Mouse (Mus musculus) monocyte, adult 5-6 weeks (primary cell): ENCODE measurements around the gene Gpd1. TPM values are rescaled to one million over a fixed set of nuclear protein-coding genes. Genes with fewer than 3 reads are reported as not detected.

Source experiments
- ATAC-seq: fragments of 153-309, 156-312 bp; replicated peaks from 2 replicates; pipeline ENCODE4 v1.8.0; 2017; ENCODE audit warnings: mild to moderate bottlenecking; ENCODE audit not compliant: low TSS enrichment, insufficient number of reproducible peaks, severe bottlenecking, poor library complexity, low FRiP score
- total RNA-seq: library from RNA; stranded (forward); fragments of 200-1000, 200-491, 200-594 nt; gene quantifications from 3 replicates; pipeline ENCODE4 v1.2.3, GENCODE M21; 2017

Gene Gpd1
- total RNA-seq: 0.75 to 3.8 TPM in 2 of 3 replicates, not detected in the other

DNA sequence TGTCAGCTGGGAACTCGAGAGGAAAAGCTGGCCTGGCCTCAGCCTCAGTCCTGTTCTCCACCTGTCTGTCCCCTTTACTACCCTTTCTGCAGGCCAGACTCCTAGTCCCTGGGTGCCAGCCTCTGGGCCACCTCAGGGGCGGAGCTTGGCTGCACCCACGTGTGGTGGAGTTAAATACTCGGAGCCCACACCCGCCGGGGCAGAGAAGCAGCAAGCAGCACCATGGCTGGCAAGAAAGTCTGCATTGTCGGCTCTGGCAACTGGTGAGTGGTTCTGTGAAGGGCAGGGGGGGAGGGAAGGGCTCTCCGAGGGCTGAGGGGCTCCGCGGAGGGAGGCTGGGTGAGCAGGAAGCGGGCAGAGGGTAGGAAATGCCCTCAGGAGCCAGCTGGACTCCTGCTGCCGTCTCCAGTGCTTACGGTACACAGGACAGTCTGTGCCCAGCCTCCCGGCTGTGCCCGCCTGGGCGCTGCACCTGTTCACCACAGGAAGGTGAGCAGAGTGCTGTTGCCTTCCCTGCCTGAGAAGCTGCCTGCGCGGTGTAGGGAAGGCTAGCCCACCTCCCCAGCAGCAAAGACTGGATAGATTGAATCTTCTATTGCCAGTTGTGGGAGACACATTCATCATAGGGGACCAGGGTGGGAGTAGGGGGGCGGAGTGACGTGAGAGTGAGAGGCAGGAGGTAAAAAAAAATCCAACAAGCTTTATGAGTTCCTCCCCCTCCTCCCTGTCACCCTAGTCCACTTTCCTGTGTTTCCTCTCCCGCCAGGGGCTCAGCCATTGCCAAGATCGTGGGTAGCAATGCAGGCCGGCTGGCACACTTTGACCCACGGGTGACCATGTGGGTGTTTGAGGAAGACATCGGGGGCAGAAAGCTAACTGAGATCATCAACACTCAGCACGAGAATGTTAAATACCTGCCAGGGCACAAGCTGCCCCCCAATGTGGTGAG, at the start of gene Gpd1:
Gene Gpd1 (plus strand): TSS at position 130 of the 949 bp plus-strand sequence.
- ATAC-seq: no peak

DNA sequence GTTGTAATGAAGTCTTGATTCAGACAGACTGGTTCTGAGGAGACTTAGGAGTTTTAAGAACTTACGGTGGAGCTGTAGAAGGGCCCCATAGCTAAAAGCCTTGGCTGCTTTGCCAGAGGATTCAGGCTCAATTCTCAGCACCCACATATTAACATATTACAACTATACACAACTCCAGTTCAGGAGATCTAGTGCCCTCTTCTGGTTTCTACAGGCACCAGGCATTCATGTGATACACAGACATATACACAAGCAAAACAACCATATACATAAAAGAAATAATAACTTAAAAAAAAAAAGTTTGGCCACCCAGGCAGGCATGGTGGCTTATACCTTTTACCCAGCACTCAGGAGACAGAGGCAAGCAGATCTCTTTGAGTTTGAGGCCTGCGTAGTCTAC, 49.8 kb upstream of the Gpd1 start:
- ATAC-seq: no peak

DNA sequence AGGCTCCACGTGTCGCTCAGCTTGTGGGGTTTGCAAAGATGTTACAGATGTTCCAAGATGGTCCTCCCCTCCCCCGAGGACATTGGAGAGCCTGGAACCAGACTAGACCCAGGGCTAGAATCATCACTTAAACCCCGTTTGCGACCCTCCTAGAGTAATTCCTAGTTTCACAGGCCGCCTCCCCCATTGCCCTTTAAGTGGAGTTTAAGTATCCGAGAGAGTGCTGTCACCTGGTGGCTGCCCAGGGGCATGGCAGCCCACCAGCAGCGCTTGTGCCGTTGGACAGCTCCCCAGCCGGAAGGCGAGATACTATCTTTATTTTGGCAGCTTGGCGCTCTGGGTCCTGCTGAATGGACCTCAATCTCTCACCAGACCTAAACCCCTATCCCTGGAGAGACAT, 48.4 kb upstream of the Gpd1 start:
- ATAC-seq: peak; percentile 64; the same call in 1 of the 2 replicates

DNA sequence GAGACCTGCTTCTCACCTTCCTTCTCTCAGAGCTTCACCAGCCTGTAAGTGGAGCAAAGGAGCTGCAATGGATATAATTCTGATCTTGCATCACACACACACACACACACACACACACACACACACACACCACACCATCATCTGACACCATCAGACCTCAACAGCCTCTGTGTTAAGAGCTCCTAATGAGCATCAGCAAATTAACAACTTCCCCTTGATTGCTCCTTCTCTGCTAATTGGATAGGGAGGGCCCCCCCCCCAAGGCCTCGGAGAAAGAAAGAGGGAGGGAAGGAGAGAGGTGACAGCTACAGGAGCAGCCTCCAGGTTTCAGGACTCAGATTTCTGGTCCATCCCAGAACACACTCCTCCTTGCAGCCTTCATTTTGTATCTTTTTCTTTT, 47.9 kb upstream of the Gpd1 start:
- ATAC-seq: no peak

DNA sequence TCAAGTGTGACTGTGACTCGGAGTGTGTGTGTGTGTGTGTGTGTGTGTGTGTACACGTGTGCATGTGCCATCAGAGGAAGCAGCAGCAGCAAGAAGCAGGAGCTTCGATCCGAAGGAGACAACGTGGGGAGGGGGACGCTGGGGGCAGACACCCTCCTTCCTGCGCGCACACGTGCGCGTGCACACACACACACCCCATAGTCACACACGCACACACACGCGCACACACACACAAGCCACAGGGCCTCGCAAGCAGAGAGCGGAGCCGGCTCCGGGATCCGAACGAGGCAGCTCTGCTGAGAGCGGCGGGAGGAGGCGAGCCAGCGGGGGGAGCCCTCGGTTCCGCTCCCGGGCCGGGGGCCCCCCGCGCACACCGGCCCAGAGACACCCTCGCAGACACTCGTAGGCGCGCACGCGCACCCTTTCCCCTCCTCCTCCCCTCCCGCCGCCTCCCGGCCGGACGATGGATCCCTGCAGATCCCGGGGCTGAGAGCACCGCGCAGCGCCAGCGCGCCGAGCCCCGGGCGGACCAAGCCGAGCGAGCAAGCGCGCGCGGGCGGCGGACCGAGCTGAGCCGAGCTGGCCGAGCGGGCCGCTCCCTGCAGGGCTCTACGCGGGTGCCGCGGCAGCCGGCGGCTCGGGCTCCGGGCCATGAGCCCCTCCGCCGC, 47.0 kb upstream of the Gpd1 start, which contains the start of gene Asic1:
Gene Asic1 (plus strand): TSS at position 215 of the 668 bp plus-strand sequence.
- no peak for ATAC-seq

DNA sequence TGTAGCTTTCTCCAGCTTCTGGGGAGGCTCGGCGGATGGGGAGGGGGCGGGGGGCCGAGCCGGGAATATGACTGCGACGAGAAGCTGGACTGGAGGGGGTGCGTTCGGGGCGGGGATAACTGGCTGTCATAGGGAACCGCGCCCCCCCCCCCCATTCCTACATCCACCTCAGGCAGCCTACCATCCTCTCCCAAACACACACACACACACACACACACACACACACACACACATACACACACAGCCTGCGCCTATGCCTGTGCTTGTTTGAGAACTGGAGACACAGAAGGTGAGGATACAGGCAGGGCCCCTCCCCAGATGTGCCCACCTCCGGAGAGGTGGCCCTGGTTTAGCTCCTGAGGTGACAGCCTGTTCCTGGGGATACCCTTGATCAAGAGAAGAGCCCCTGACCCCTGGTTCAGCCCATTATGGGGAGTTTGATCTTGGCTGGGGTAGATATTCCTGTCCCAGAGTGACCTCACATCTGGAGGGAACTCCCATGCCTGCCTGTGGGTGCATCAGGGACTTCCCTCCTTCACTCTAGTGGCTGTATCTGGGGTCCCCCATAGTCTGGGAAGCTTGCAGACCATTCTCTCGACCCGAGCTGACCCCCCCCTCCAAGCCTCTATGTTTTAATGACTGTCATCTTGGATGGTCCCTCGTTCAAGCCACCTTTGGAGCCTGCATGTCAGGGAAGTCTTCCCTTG, 46.2 kb upstream of the Gpd1 start:
- no peak for ATAC-seq

DNA sequence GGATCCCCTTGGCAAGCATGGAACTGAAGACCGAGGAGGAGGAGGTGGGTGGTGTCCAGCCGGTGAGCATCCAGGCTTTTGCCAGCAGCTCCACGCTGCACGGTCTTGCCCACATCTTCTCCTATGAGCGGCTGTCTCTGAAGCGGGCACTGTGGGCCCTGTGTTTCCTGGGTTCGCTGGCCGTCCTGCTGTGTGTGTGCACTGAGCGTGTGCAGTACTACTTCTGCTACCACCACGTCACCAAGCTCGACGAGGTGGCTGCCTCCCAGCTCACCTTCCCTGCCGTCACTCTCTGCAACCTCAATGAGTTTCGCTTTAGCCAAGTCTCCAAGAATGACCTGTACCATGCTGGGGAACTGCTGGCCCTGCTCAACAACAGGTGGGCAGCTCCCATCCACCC, 45.5 kb upstream of the Gpd1 start:
- ATAC-seq: no peak

DNA sequence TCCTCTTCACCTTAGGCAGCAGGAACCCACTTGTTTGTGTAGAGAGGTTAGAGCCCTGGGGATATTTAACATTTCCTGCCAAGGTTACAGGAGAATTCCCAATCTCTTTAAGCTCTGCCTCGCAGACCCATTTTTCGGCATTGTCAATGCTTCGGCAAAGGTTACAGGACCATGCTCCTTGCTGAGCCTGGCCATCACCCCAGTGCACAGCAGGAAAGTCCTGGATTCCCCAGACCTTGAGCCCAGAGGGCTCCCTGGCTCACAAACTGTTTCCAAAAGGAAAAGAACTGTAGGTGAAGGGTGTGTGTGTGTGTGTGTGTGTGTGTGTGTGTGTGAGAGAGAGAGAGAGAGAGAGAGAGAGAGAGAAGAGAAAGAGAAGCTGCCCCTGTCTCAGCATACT, 42.4 kb upstream of the Gpd1 start:
- no peak for ATAC-seq

DNA sequence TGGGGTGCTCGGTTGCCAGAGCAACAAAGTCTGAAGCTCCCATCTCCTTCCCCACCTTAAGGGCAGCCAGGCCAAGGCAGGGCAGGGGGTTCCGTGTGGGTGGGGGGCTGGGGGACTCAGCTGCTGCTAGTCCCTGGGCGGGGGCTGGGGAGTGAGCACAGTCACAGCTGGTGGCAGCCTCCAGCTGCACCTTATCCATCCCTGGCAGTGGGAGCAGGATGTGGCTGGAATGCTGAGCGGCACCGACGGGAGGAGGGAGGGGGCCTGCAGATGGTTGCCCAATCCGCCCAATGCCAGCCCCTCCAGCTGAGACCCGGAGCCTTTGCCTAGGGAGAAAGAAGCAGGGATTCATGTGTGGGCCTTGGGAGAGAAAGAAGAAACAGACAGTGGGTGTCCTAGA, 40.2 kb upstream of the Gpd1 start:
- no peak for ATAC-seq

DNA sequence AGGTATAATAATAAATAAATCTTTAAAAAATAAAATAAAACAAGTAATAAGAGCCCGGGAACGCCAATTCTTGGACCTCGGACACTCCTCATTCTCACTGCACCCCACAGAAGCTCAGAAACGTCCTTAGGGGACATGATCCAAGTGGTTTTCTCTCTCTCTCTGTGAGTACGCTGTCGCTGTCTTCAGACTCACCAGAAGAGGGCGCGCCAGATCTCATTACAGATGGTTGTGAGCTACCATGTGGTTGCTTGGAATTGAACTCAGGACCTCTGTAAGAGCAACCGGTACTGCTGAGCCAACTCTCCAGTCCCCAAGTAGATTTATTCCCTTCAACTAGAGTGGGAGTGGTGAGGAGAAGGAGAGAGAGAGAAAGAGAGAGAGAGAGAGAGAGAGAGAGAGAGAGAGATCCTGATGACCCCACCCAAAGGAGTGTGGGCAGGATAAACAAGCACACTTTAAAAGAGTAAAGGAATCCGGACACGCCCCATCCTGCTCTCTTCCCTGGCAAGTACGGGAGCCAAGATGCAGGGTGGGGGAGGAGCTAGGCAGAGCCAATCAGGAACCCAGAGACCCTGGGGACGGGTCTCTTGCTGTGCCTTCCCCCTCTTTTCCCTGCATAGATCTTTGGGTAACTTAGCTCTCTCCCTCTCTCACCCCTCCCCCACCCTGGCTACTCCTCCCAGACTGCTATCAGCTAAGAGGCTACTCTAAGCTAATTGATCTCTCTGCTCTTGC, 39.1 kb upstream of the Gpd1 start:
- ATAC-seq: no peak

DNA sequence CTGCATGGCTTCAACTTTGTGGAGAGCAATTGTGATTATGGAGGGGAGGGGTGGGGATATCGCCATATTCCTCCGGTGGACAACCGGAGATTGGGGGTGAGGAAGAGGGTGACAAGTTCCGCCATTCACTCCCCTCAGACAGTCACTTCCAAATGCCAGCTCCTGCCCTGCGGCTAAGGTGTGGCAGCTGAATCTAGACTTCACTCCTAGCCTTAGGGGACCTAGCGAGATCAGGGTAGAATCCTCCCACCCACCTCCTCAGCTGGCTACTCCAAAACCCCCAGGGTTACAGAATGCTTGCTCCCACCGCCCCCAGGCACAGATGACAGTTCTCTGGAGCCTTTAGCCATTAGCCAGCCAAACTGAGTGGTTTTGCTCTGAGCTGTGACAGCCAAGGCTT, 38.3 kb upstream of the Gpd1 start:
- no peak for ATAC-seq

DNA sequence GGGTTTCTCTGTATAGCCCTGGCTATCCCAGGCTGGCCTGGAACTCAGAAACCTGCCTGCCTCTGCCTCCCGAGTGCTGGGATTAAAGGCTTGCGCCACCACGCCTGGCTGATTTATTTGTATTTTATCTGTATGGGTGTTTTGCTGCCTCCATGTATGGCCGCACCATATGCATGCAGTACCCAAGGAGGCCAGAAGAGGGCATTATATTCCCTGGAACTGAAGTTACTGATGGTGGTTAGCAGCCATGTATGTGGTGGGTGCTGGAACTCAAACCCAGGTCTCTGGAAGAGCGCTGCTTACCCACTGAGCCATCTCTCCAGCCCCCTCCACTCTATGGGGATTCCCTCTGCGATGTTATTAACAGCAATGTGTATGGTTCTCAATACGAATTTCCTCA, 34.4 kb upstream of the Gpd1 start:
- no peak for ATAC-seq

DNA sequence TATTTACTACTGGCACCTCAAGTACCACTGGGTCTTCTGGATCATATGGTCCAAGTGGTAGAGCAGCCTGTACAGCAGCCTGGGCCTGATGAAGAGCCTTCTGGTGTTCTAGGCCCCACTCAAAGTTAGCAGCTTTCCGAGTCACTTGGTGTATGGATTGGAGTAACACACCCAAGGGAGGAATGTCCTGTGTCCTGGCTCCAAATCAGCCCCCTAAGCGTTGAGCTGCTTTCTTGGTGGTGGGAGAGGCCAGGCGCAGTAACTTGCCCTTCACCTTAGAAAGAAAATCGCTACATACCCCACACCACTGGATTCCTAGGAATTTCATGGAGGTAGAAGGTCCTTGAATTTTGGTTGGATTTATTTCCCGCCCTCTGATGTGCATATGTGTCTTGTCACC, 33.2 kb upstream of the Gpd1 start:
- ATAC-seq: no peak

DNA sequence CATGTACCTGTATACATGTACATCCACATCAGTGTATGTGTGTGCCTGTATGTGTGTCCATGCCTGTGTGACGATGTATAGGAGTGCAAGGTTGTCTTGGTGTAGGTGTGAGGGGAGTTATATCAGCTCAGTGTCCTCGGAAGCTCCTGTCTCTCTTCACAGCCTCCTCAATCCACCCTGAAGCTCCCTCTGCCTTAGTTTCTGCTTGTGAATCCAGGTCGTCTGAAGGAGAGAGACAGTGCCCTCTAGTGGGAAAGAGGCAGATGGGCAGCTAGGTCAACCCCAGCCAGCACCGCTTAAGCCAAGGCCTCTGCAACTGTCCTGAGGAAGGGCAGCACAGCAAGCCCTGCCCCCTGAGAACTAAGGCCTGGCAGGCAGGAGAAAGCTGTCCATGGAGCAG, 28.6 kb upstream of the Gpd1 start:
- ATAC-seq: peak; percentile 84

DNA sequence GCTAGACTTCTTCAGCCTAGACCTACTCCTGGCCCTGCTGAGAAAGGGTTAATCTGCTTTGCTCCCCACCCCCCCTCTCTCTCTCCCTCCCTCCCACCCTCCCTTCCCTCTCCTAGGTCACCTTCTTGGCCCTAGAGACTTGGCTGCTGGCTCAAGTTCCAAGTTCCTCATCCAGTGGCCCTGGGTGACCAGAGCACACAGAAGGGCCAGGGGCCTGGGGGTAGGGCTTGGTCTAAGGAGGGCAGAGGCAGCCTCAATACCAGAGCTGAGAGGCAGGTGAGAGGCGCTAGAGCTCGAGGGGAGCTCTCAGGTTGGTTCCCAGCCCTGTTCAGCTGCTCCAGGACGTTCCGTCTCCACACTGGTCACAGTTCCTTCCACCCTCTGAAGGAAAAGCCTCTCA, 26.4 kb upstream of the Gpd1 start:
- ATAC-seq: no peak

DNA sequence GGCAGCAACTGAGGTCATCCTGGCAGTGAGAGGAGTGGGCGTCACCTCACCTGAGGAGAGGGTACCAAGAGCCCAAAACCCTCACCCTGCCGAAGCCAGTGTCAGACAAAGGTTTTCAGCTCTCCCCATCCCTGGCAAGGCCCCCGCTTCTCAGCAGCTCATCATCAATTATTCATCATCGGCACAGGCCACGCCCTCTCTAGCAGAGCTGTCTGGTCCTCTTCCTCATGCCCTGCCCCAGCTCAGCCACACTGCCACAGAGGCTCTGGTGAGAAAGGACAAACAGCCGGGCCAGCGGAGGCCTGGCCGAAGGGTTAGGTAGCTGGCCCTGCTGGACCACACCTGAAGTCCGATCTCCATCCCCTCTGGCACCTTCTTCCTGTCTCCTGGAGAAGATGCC, 25.3 kb upstream of the Gpd1 start:
- no peak for ATAC-seq

DNA sequence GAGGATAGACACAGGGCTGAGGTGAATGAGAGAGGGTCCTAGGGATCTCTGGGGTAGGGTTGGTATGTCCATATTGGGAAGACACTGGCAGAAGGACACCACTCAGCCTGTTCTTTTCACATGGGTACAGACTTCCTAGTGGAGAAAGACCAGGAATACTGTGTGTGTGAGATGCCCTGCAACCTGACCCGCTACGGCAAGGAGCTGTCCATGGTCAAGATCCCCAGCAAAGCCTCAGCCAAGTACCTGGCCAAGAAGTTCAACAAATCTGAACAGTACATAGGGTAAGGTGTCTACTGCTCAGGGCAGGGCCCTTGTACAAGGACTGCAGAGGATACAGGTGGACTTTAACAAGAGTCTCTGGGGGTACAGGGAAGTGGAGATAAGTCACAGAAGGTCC, 20.0 kb upstream of the Gpd1 start:
- no peak for ATAC-seq

DNA sequence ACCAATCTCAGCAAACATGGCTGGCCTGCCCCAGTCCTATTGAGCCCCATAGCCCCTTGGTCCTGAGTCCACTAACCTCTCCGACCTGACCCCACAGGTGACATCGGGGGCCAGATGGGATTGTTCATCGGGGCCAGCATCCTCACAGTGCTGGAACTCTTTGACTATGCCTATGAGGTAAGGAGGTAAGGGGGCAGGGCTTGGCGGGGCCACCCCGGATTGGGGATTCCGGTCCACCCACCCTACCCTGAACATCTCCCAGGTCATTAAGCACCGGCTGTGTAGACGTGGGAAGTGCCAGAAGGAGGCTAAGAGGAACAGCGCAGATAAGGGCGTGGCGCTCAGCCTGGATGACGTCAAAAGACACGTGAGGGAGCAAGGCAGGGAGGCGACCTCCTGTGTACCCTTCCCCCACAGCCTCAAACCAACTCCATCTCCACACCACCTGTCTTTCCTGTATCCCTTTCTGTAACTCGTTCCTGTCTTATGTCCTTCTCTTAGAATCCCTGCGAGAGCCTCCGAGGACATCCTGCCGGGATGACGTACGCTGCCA, 18.7 kb upstream of the Gpd1 start:
- 0 out of 2 replicates have a peak, but pooled peaks have one; percentile 32 for ATAC-seq
